Mouse (Mus musculus) hindbrain, embryonic 14.5 days (tissue): ENCODE measurements around the gene Tspan33. TPM values are rescaled to one million over a fixed set of nuclear protein-coding genes. Genes with fewer than 3 reads are reported as not detected.

Experiments used
- ATAC-seq: fragments of 200-750 bp; cut with Nextera tagmentation; 2 replicates; pipeline ENCODE4 v1.8.0; 2017; ENCODE audit warnings: moderate number of reproducible peaks, mild to moderate bottlenecking, moderate TSS enrichment, moderate library complexity; ENCODE audit not compliant: low FRiP score
- DNase-seq: peaks from one replicate; pipeline ENCODE4 v3.0.0-alpha.2; 2015; ENCODE audit warnings: low spot score
- H3K27ac ChIP-seq: fragments of 300-500 bp; sonication (generic); 2 replicates; pipeline ENCODE4 v1.5.1; 2014; ENCODE audit warnings: mild to moderate bottlenecking, moderate library complexity
- H3K27me3 ChIP-seq: fragments of 300-500 bp; sonication (generic); 2 replicates; pipeline ENCODE4 v1.6.1; 2014; ENCODE audit warnings: mild to moderate bottlenecking, low read length, mixed read lengths; ENCODE audit not compliant: control insufficient read depth, insufficient read depth
- H3K36me3 ChIP-seq: fragments of 300-500 bp; sonication (generic); replicated peaks from 2 replicates; pipeline ENCODE4 v1.6.1; 2014; ENCODE audit not compliant: control insufficient read depth, insufficient read depth
- H3K4me1 ChIP-seq: fragments of 300-500 bp; sonication (generic); replicated peaks from 2 replicates; pipeline ENCODE4 v1.6.1; 2014; ENCODE audit warnings: antibody characterized with exemption, low read length, mixed read lengths; ENCODE audit not compliant: control insufficient read depth, insufficient read depth
- H3K4me2 ChIP-seq: fragments of 300-500 bp; sonication (generic); replicated peaks from 2 replicates; pipeline ENCODE4 v1.6.1; 2014; ENCODE audit warnings: mild to moderate bottlenecking, moderate library complexity
- H3K4me3 ChIP-seq: fragments of 300-500 bp; sonication (generic); replicated peaks from 2 replicates; pipeline ENCODE4 v1.5.1; 2014; ENCODE audit warnings: mild to moderate bottlenecking, low read length
- H3K9ac ChIP-seq: fragments of 300-500 bp; sonication (generic); 2 replicates; pipeline ENCODE4 v1.6.1; 2014
- H3K9me3 ChIP-seq: fragments of 300-500 bp; sonication (generic); 2 replicates; pipeline ENCODE4 v1.6.1; 2016; ENCODE audit warnings: low read length; ENCODE audit not compliant: control insufficient read depth
- WGBS: fragments of 180-500 bp; shearing (Covaris S2); extraction: QIAGEN DNeasy Blood & Tissue Kit; methylation state at CpG from one replicate; pipeline ENCODE4 v1.1.7; 2014; 5-methylcytosine and 5-hydroxymethylcytosine counted together
- polyA plus RNA-seq: library from polyadenylated mRNA; unstranded; fragments of >200 nt; fragmentation: Nextera tagmentation; extraction: Ambion mirVana; gene quantifications from 2 replicates; pipeline ENCODE4 v1.2.1, GENCODE M21; 2014

The Tspan33 gene
- polyA plus RNA-seq, result 7.9 and 8.6 TPM in 2 replicates

DNA sequence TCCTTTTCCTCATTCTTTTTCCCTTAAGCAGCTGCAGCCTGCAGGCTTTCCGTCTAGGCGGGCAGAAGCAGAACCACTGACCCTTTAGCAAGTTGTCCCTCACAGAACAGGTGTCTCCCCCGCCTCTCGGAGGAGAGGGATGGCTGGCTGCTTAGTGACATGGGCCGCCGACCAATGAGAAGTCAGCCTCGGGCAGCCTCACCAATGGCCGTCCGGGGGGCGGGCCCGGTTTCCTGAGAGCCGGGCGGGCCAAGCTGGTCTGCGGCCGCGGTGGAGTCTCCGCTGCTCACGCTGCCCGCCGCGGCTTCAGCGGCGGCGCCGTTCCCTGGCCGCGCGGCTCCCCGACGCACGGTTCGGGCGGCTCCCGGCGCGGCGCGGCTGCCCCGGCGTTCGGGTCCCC is at the start of gene Tspan33:
Tspan33 (plus strand) TSS at position 270 of the 400 bp plus-strand sequence.
- Histone ChIP-seq H3K36me3 (no peaks in the 10 kb centered on the region), H3K4me2 (peak within 1 kb of the TSS; percentile 100), H3K4me1 (peaks cover 6% of the 10 kb centered on the region), H3K27ac (peak within 1 kb of the TSS; percentile 22; the same call in 1 of the 2 replicates), H3K4me3 (peak within 1 kb of the TSS; percentile 79), H3K9ac (peak within 1 kb of the TSS; percentile 74), H3K9me3 (no peaks in the 10 kb centered on the region), H3K27me3 (peaks cover 9% of the 10 kb centered on the region; the same call in 1 of the 2 replicates)
- ATAC-seq (peak; percentile 98), DNase-seq (peak; percentile 90)
- under 1% methylated on average over 41 of the region's 41 CpGs for WGBS

DNA sequence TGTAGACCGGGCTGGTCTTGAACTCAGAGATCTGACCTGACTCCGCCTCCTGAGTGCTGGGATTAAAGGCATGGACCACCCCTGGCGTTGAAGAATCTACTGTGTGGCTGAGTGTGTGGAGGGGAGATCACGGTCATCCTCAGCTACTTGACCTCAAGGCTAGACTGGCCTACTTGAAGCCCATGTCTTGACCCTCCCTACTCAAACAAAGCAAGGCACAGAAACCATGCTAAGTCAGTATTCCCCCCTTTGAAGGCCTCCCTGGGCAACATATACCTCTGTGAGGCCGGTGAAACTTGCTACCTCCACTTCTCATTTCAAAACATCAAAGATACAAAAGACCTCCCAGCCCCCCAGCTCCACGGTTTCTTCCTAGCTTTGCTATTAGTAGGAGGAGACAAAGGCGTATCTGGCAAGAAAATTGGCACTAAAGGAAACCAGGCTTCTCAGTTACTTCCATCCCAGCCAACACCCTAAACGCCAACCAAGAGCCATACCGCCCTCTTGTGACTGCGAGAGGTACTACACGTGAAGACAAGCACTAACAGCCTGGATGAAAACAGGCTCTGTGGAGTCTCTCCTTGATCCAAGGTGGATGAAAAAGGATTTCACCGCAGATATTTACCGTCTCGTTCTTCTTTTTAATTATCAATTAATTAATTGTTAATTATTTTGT is 44.4 kb upstream of the Tspan33 start:
- H3K36me3 ChIP-seq, result no peaks in the 10 kb centered on the region
- H3K4me3 ChIP-seq, result no peak overlapping the region
- no peak overlapping the region for H3K4me2 ChIP-seq
- no peak overlapping the region for H3K9ac ChIP-seq
- ATAC-seq (peak; percentile 80; the same call in 1 of the 2 replicates), DNase-seq (peak; percentile 92)
- no peaks in the 10 kb centered on the region for H3K9me3 ChIP-seq
- H3K4me1 ChIP-seq, result no peaks in the 10 kb centered on the region
- no peak overlapping the region for H3K27ac ChIP-seq
- WGBS, result 32% methylated on average over 14 of the region's 14 CpGs
- no peaks in the 10 kb centered on the region for H3K27me3 ChIP-seq

DNA sequence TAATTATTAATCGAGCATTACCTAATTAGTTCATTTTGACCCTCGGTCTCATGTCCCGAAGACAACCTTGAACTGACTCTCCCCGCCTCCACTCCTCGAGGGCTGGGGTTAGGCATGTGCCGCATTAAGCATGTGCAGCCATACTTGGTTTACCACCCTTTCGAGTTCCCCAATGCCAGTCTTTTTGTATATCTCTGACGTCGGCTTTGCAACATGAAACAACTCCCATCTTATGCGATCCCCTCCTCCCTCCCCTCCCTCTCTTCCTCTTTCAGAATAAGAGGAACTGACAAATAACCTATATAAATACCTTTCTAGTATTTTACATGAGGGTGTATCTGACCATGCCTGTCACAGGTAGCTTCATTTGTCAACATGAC is 43.9 kb upstream of the Tspan33 start:
- WGBS, result 72% methylated on average over 10 of the region's 10 CpGs
- Histone ChIP-seq H3K9ac (no peak overlapping the region), H3K27me3 (no peaks in the 10 kb centered on the region), H3K9me3 (no peaks in the 10 kb centered on the region), H3K4me1 (no peaks in the 10 kb centered on the region), H3K36me3 (no peaks in the 10 kb centered on the region), H3K4me2 (no peak overlapping the region), H3K4me3 (no peak overlapping the region), H3K27ac (no peak overlapping the region)
- ATAC-seq (no peak), DNase-seq (no peak)

DNA sequence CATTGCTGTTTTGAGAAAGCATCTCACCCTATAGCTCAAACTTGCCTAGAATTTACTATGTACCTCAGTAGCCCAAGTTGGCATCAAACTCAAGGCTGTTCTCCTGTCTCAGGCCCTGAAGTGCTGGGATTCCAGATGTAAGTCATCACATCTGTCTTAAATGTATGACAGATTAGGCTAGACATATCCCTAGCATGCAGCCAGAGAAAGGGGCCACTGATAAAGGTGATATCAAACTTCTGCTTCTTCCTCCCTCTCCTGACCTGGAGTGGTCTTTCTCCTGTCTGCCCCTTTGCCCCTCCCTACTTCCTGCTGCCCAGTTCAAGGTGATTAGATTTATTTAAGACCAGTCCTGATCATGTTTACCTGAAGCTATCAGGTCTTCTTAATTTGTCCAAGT is 40.8 kb upstream of the Tspan33 start:
- H3K27ac ChIP-seq, result no peak overlapping the region
- no peaks in the 10 kb centered on the region for H3K27me3 ChIP-seq
- no peak for ATAC-seq
- H3K4me3 ChIP-seq, result no peak overlapping the region
- no peaks in the 10 kb centered on the region for H3K9me3 ChIP-seq
- no peak overlapping the region for H3K4me2 ChIP-seq
- no peak for DNase-seq
- no peak overlapping the region for H3K9ac ChIP-seq
- H3K36me3 ChIP-seq, result no peaks in the 10 kb centered on the region
- H3K4me1 ChIP-seq, result no peaks in the 10 kb centered on the region

DNA sequence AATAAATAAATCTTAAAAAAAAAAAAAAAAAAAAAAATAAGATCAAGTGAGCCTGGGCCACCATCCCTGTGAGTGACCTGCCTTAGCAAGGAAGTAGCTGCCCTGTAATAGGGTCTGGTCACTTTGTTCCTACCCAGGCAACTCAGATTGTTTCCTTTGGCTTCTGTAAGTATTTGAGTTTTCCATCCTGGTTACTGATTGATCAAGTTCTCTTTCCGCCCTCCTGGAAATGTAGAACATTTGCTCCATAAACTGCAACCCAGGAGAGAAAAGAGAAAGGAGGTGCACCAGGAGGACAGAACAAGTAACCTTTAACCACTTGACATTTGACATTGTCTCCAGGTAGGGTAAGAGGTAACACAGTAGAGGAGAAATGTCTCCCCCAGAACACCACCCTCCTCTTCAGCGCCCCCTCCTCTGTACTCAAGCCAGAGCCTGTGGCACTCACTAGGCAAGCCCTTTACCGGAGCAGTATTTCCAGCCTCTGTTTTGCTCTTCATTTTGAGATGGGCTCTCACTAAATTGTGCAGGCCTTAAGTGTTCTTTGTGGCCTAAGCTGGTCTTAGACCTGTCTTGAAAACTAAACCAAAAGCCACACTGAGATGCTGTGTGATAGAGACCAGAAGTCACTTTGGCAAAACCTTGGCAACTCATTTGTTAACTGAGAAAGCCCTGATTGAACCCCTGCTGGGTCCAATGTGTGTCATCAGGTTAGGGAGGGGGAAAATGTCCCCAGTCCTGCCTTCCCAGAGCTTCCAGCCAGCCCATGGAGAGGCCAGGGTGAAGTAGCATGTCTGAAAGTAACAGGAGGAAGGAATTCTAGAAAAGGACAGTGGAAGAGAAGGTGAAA is 35.2 kb upstream of the Tspan33 start:
- no peak overlapping the region for H3K9ac ChIP-seq
- H3K36me3 ChIP-seq, result no peaks in the 10 kb centered on the region
- H3K9me3 ChIP-seq, result no peaks in the 10 kb centered on the region
- WGBS, result 69% methylated on average over 3 of the region's 3 CpGs
- no peaks in the 10 kb centered on the region for H3K27me3 ChIP-seq
- no peak overlapping the region for H3K4me2 ChIP-seq
- DNase-seq, result no peak
- H3K4me3 ChIP-seq, result no peak overlapping the region
- ATAC-seq, result no peak
- H3K4me1 ChIP-seq, result no peaks in the 10 kb centered on the region
- no peak overlapping the region for H3K27ac ChIP-seq

DNA sequence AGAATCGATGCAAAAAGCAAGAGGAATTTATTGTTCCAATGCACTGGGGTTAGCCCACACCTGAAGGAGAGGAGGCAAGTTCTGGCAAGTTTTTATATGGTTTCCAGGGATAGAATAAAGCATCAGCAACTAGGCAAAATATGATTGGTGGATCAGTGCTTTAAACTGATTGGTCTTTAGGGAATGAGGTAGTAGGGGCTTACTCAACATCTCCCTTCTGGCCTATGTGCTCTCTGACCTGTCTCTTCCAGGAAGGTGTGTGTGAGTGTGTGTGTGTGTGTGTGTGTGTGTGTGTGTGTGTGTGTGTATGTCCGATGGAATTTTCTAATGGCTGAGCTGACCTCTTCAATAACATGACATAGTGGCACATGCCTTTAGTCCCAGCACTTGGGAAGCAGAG is 34.1 kb upstream of the Tspan33 start:
- H3K4me3 ChIP-seq, result no peak overlapping the region
- DNase-seq, result no peak
- H3K9ac ChIP-seq, result no peak overlapping the region
- WGBS, result 93% methylated on average over 2 of the region's 2 CpGs
- H3K4me2 ChIP-seq, result no peak overlapping the region
- H3K4me1 ChIP-seq, result no peaks in the 10 kb centered on the region
- no peaks in the 10 kb centered on the region for H3K27me3 ChIP-seq
- no peak for ATAC-seq
- no peaks in the 10 kb centered on the region for H3K36me3 ChIP-seq
- H3K9me3 ChIP-seq, result no peaks in the 10 kb centered on the region
- H3K27ac ChIP-seq, result no peak overlapping the region

DNA sequence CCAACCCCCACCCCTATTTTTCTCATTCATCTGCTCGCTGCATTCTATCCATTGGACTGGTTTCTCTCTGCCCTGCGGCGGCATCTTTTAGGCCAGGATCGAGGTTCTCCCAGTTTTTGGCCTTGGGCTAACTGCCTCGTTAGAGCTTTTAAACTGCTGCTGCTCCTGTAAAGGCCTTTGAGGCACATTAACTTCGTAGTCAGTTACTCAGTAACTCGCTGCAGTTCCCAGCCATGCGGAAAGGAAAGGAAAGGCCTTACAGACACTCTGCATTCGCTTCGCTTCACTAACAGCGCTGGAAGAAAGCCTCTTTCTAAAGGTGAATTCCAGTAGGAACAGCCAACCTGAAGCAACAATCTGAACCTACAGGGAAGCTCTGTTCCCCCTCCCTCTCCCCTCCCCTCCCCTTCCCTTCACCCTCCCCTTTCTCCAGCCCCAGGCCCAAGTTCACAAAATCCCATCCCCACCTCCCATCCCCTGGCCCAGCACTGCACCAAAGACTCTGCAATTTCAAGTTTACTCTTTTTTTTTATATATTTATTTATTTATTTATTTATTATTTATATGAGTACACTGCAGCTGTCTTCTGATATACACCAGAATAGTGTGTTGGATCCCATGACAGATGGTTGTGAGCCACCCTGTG is 33.2 kb upstream of the Tspan33 start:
- Histone ChIP-seq H3K36me3 (no peaks in the 10 kb centered on the region), H3K4me3 (no peak overlapping the region), H3K27me3 (no peaks in the 10 kb centered on the region), H3K9ac (no peak overlapping the region), H3K4me1 (no peaks in the 10 kb centered on the region), H3K9me3 (no peaks in the 10 kb centered on the region), H3K27ac (no peak overlapping the region), H3K4me2 (no peak overlapping the region)
- ATAC-seq, result no peak
- DNase-seq, result no peak
- 36% methylated on average over 11 of the region's 11 CpGs for WGBS

DNA sequence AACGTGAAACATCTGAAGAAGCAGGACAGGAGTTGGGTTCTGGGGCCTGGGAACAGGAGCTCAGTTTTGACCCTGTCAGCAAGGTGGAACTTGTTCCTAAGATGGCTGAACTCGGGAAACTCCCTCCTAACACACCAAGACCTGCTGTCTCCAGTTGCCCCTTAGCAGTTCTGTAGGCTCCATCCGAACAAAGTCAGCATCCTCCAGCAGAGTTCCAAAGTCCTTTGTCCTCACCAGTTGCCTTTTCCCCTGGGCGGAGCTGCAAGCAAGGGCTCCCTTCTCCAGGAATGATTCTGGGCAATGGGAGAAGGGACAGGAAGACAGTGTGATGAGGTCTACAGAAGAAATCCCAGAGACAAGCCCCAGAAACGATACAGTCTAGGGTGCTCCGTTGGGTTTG is 26.8 kb upstream of the Tspan33 start:
- ATAC-seq, result no peak
- no peaks in the 10 kb centered on the region for H3K27me3 ChIP-seq
- H3K4me1 ChIP-seq, result no peaks in the 10 kb centered on the region
- H3K9ac ChIP-seq, result no peak overlapping the region
- 85% methylated on average over 6 of the region's 6 CpGs for WGBS
- no peaks in the 10 kb centered on the region for H3K9me3 ChIP-seq
- H3K4me2 ChIP-seq, result no peak overlapping the region
- no peak overlapping the region for H3K27ac ChIP-seq
- no peak overlapping the region for H3K4me3 ChIP-seq
- no peak for DNase-seq
- H3K36me3 ChIP-seq, result no peaks in the 10 kb centered on the region

DNA sequence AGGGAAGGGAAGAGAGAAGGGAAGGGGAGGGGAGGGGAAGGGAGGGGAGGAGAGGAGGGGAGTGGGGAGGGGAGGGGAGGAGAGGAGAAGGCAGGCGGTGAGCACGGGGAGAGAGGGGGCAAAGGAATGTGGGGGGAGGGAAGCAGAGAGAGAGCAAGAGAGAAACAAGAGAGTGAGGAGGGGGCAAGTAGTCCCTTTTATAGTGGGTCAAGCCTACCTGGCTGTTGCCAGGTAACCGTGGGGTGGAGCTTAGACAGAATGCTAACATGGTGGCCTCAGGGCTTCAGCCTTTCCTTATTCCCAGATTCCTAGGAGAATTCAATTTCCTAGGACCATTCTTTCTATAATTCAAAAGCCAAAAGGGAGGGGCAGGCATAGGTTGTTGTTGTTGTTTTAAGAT is 22.3 kb upstream of the Tspan33 start:
- Histone ChIP-seq H3K9ac (no peak overlapping the region), H3K27me3 (no peaks in the 10 kb centered on the region), H3K4me1 (no peaks in the 10 kb centered on the region), H3K36me3 (no peaks in the 10 kb centered on the region), H3K4me2 (no peak overlapping the region), H3K9me3 (no peaks in the 10 kb centered on the region), H3K27ac (no peak overlapping the region), H3K4me3 (no peak overlapping the region)
- no peak for ATAC-seq
- no peak for DNase-seq
- 8% methylated on average over 3 of the region's 3 CpGs for WGBS
